Mouse (Mus musculus) MEL (cell line): ENCODE results near the gene Tub. TPM values are rescaled to one million over a fixed set of nuclear protein-coding genes. Genes with fewer than 3 reads are reported as not detected.

Experiments used
- DNase-seq: peaks from one replicate; pipeline ENCODE4 v3.0.0; 2011; ENCODE audit warnings: low read depth, low spot score
- H3K27ac ChIP-seq: 2 replicates; pipeline ENCODE4 v1.5.1; 2012; ENCODE audit warnings: low read depth, mild to moderate bottlenecking, control low read depth, low read length, moderate library complexity; ENCODE audit not compliant: control insufficient read depth
- H3K27me3 ChIP-seq, 2 experiments: fragments of 150-350 bp in 1 of 2; sonication (generic) in 1 of 2; 2 replicates each; pipeline ENCODE4 v1.6.1; 2012; ENCODE audit warnings: low read length in 2 of 2, mild to moderate bottlenecking in 2 of 2, improper control_type of control experiment in 1 of 2, moderate library complexity in 1 of 2; ENCODE audit not compliant: insufficient read depth in 2 of 2, control insufficient read depth in 1 of 2
- H3K36me3 ChIP-seq, 2 experiments: 2 replicates each; pipeline ENCODE4 v1.6.1; 2012 to 2014; ENCODE audit warnings: low read length in 2 of 2, improper control_type of control experiment in 1 of 2, inconsistent platforms in 1 of 2, mild to moderate bottlenecking in 1 of 2; ENCODE audit not compliant: insufficient read depth in 2 of 2, control insufficient read depth in 1 of 2
- H3K4me1 ChIP-seq, 2 experiments: fragments of 150-350 bp in 1 of 2; sonication (generic) in 1 of 2; 2 replicates each; pipeline ENCODE4 v1.6.1; 2012; ENCODE audit warnings: low read length in 2 of 2, improper control_type of control experiment in 1 of 2, mild to moderate bottlenecking in 1 of 2; ENCODE audit not compliant: insufficient read depth in 2 of 2, control insufficient read depth in 1 of 2
- H3K4me3 ChIP-seq, 2 experiments: fragments of 150-350 bp in 1 of 2; sonication (generic) in 1 of 2; 2 replicates each; pipeline ENCODE4 v1.5.1; 2012; ENCODE audit warnings: low read depth in 2 of 2, low read length in 2 of 2, mild to moderate bottlenecking in 2 of 2, moderate library complexity in 2 of 2, control low read depth in 1 of 2, improper control_type of control experiment in 1 of 2; ENCODE audit not compliant: control insufficient read depth in 1 of 2, insufficient read depth in 1 of 2
- H3K79me2 ChIP-seq: 2 replicates; pipeline ENCODE4 v1.6.1; 2012; ENCODE audit warnings: mild to moderate bottlenecking, low read length, moderate library complexity; ENCODE audit not compliant: control insufficient read depth, poor library complexity, insufficient read depth
- H3K9ac ChIP-seq: 2 replicates; pipeline ENCODE4 v1.6.1; 2012; ENCODE audit warnings: low read depth, mild to moderate bottlenecking, control low read depth, low read length, moderate library complexity; ENCODE audit not compliant: control insufficient read depth, poor library complexity, severe bottlenecking
- H3K9me3 ChIP-seq: fragments of 150-350 bp; sonication (generic); replicated peaks from 2 replicates; pipeline ENCODE4 v1.6.1; 2012; ENCODE audit warnings: mild to moderate bottlenecking, low read length, improper control_type of control experiment, moderate library complexity; ENCODE audit not compliant: insufficient read depth
- CHD1 ChIP-seq: IDR thresholded peaks from 2 replicates; pipeline ENCODE4 v1.6.1; 2012; ENCODE audit warnings: low read depth, mild to moderate bottlenecking, inconsistent platforms, low read length, improper control_type of control experiment
- CHD2 ChIP-seq: IDR thresholded peaks from 2 replicates; pipeline ENCODE4 v1.6.1; 2011; ENCODE audit warnings: low read length, improper control_type of control experiment
- CTCF ChIP-seq, 3 experiments: IDR thresholded peaks in 2 of 3; conservative IDR thresholded peaks in 1 of 3; 2 replicates each; pipeline ENCODE4 v1.5.1; 2011 to 2012; ENCODE audit warnings: low read length in 3 of 3, low read depth in 2 of 3, mild to moderate bottlenecking in 2 of 3, improper control_type of control experiment in 1 of 3, inconsistent platforms in 1 of 3, mixed read lengths in 1 of 3, moderate library complexity in 1 of 3; ENCODE audit not compliant: control insufficient read depth in 1 of 3, insufficient read depth in 1 of 3, poor library complexity in 1 of 3, severe bottlenecking in 1 of 3
- E2F4 ChIP-seq: IDR thresholded peaks from 2 replicates; pipeline ENCODE4 v1.6.1; 2011; ENCODE audit warnings: low read depth, low read length, improper control_type of control experiment, borderline replicate concordance
- GATA1 ChIP-seq: IDR thresholded peaks from 2 replicates; pipeline ENCODE4 v1.6.1; 2011; ENCODE audit warnings: low read depth, low read length, improper control_type of control experiment
- MAFK ChIP-seq: IDR thresholded peaks from 2 replicates; pipeline ENCODE4 v1.6.1; 2011; ENCODE audit warnings: low read depth, mild to moderate bottlenecking, low read length, improper control_type of control experiment, borderline replicate concordance
- MAX ChIP-seq: IDR thresholded peaks from 2 replicates; pipeline ENCODE4 v1.6.1; 2011; ENCODE audit warnings: low read length, improper control_type of control experiment
- MYB ChIP-seq: IDR thresholded peaks from 2 replicates; pipeline ENCODE4 v1.6.1; 2011; ENCODE audit warnings: mild to moderate bottlenecking, low read depth, low read length, improper control_type of control experiment
- NELFE ChIP-seq: IDR thresholded peaks from 2 replicates; pipeline ENCODE4 v1.6.1; 2011; ENCODE audit warnings: low read depth, low read length, improper control_type of control experiment
- POLR2A ChIP-seq, 2 experiments: IDR thresholded peaks; 2 replicates each; pipeline ENCODE4 v1.6.1; 2011 to 2012; ENCODE audit warnings: low read length in 2 of 2, mild to moderate bottlenecking in 2 of 2, control low read depth in 1 of 2, improper control_type of control experiment in 1 of 2, low read depth in 1 of 2, moderate library complexity in 1 of 2; ENCODE audit not compliant: control insufficient read depth in 1 of 2, insufficient read depth in 1 of 2, poor library complexity in 1 of 2
- RAD21 ChIP-seq: IDR thresholded peaks from 2 replicates; pipeline ENCODE4 v1.6.1; 2011; ENCODE audit warnings: mild to moderate bottlenecking, low read depth, low read length, improper control_type of control experiment
- RCOR1 ChIP-seq: IDR thresholded peaks from 2 replicates; pipeline ENCODE4 v1.6.1; 2012; ENCODE audit warnings: low read depth, mild to moderate bottlenecking, inconsistent platforms, low read length, improper control_type of control experiment
- SMC3 ChIP-seq: IDR thresholded peaks from 2 replicates; pipeline ENCODE4 v1.6.1; 2011; ENCODE audit warnings: low read depth, low read length, improper control_type of control experiment
- TCF12 ChIP-seq: IDR thresholded peaks from 2 replicates; pipeline ENCODE4 v1.6.1; 2014; ENCODE audit warnings: low read depth, mild to moderate bottlenecking, inconsistent platforms, low read length, improper control_type of control experiment, moderate library complexity
- UBTF ChIP-seq: IDR thresholded peaks from 2 replicates; pipeline ENCODE4 v1.6.1; 2012; ENCODE audit warnings: low read depth, mild to moderate bottlenecking, inconsistent platforms, low read length, improper control_type of control experiment, moderate library complexity, borderline replicate concordance; ENCODE audit not compliant: insufficient read depth
- USF1 ChIP-seq: IDR thresholded peaks from 2 replicates; pipeline ENCODE4 v1.6.1; 2014; ENCODE audit warnings: low read depth, mild to moderate bottlenecking, inconsistent platforms, low read length, improper control_type of control experiment, moderate library complexity
- USF2 ChIP-seq, 2 experiments: IDR thresholded peaks; 2 replicates each; pipeline ENCODE4 v1.6.1; 2011 to 2012; ENCODE audit warnings: improper control_type of control experiment in 2 of 2, low read length in 2 of 2, borderline replicate concordance in 1 of 2, inconsistent platforms in 1 of 2, low read depth in 1 of 2, mild to moderate bottlenecking in 1 of 2; ENCODE audit not compliant: insufficient read depth in 1 of 2
- ZKSCAN1 ChIP-seq: IDR thresholded peaks from 2 replicates; pipeline ENCODE4 v1.6.1; 2012; ENCODE audit warnings: low read depth, mild to moderate bottlenecking, inconsistent platforms, low read length, improper control_type of control experiment, moderate library complexity
- ZNF384 ChIP-seq: IDR thresholded peaks from 2 replicates; pipeline ENCODE4 v1.6.1; 2012; ENCODE audit warnings: low read depth, mild to moderate bottlenecking, inconsistent platforms, low read length, improper control_type of control experiment
- polyA plus RNA-seq, 2 experiments: library from polyadenylated mRNA; stranded (reverse) in 1 of 2; unstranded in 1 of 2; fragments of >175 nt in 1 of 2; fragments of >200 nt in 1 of 2; gene quantifications; 2 replicates each; pipeline versions ENCODE4 v1.2.1 to v1.2.4; 2012; ENCODE audit warnings: low replicate concordance in 2 of 2, low read depth in 1 of 2; ENCODE audit not compliant: insufficient read length in 2 of 2, insufficient read depth in 1 of 2, missing spikeins in 1 of 2
- total RNA-seq: library from RNA; depleted of rRNA; stranded (reverse); fragments of 300-350 nt; gene quantifications from 2 replicates; pipeline ENCODE4 v1.2.3, GENCODE M21; 2012

Tub gene
- total and polyA plus RNA-seq, 3 experiments = not detected

- H3K4me3 ChIP-seq = no peak overlapping the region
- H3K79me2 ChIP-seq = no peaks in the 10 kb centered on the region
- H3K36me3 ChIP-seq = no peaks in the 10 kb centered on the region
- H3K9me3 ChIP-seq = no peaks in the 10 kb centered on the region
- H3K4me1 ChIP-seq = no peaks in the 10 kb centered on the region
- TF ChIP-seq E2F4 = no peak
- TF ChIP-seq GATA1 = no peak
- peak; percentile 42 for TF ChIP-seq SMC3
- TF ChIP-seq CTCF (IDR thresholded peaks at IDR 0.05 in 2 of 3, conservative IDR thresholded peaks at IDR 0.05 in 1 of 3; ENCODE audit: control insufficient read depth in 1 of 3, insufficient read depth in 1 of 3, low read depth in 2 of 3, low read length in 3 of 3, poor library complexity in 1 of 3, severe bottlenecking in 1 of 3) = peak; percentile 65 to 76 (median 72)
- TF ChIP-seq RAD21 = peak; percentile 51
- TF ChIP-seq, all 39 proteins: peak for 3
- Histone ChIP-seq H3K27me3 (no peaks in the 10 kb centered on the region), H3K9ac (no peak overlapping the region), H3K27ac (no peak overlapping the region)
- peak; percentile 47 for DNase-seq
Measured at GRCm38 (mm10) chr7:109021428-109021827, 71.3 kb downstream of the Tub start.

GRCm38 (mm10) chr7:109025743-109026142 is 75.6 kb downstream of the Tub start:
- H3K27me3 ChIP-seq = no peaks in the 10 kb centered on the region
- no peak overlapping the region for H3K4me3 ChIP-seq
- H3K36me3 ChIP-seq = no peaks in the 10 kb centered on the region
- DNase-seq = no peak
- no peak overlapping the region for H3K27ac ChIP-seq
- no peaks in the 10 kb centered on the region for H3K4me1 ChIP-seq
- no peak for TF ChIP-seq CHD2
- no peak for TF ChIP-seq ZNF384
- no peak for TF ChIP-seq ZKSCAN1
- no peak for TF ChIP-seq POLR2A (IDR thresholded peaks at IDR 0.05; ENCODE audit: control insufficient read depth in 1 of 2, insufficient read depth in 1 of 2, low read depth in 1 of 2, low read length in 2 of 2, poor library complexity in 1 of 2)
- no peak for TF ChIP-seq NELFE
- TF ChIP-seq MAFK = no peak
- no peak for TF ChIP-seq E2F4
- no peak for TF ChIP-seq USF1
- TF ChIP-seq UBTF = no peak
- no peak for TF ChIP-seq MYB
- H3K9ac ChIP-seq = no peak overlapping the region
- H3K79me2 ChIP-seq = no peaks in the 10 kb centered on the region
- H3K9me3 ChIP-seq = no peaks in the 10 kb centered on the region

- Histone ChIP-seq H3K27me3 (no peaks in the 10 kb centered on the region), H3K9ac (no peak overlapping the region), H3K27ac (no peak overlapping the region), H3K36me3 (no peaks in the 10 kb centered on the region), H3K4me1 (no peaks in the 10 kb centered on the region), H3K4me3 (no peak overlapping the region), H3K79me2 (no peaks in the 10 kb centered on the region), H3K9me3 (no peaks in the 10 kb centered on the region)
- no peak for TF ChIP-seq E2F4
- TF ChIP-seq MYB = no peak
- no peak for TF ChIP-seq ZKSCAN1
- TF ChIP-seq RCOR1 = no peak
- TF ChIP-seq USF2 (IDR thresholded peaks at IDR 0.05; ENCODE audit: borderline replicate concordance in 1 of 2, insufficient read depth in 1 of 2, low read depth in 1 of 2, low read length in 2 of 2) = no peak
- no peak for TF ChIP-seq NELFE
- TF ChIP-seq TCF12 = no peak
- TF ChIP-seq CHD1 = no peak
- TF ChIP-seq MAX = no peak
- TF ChIP-seq, all 39 proteins: peak for 0
- DNase-seq = no peak
Measured at GRCm38 (mm10) chr7:109026976-109027375, 76.8 kb downstream of the Tub start.
